Mouse (Mus musculus): Measurements from ENCODE around the gene 4933416C03Rik. TPM values are rescaled to one million over a fixed set of nuclear protein-coding genes. Genes with fewer than 3 reads are reported as not detected.

4933416C03Rik gene
- not detected in 2 replicates for polyA plus RNA-seq (2016; fragmentation: Nextera tagmentation; extraction: Ambion mirVana)

DNA sequence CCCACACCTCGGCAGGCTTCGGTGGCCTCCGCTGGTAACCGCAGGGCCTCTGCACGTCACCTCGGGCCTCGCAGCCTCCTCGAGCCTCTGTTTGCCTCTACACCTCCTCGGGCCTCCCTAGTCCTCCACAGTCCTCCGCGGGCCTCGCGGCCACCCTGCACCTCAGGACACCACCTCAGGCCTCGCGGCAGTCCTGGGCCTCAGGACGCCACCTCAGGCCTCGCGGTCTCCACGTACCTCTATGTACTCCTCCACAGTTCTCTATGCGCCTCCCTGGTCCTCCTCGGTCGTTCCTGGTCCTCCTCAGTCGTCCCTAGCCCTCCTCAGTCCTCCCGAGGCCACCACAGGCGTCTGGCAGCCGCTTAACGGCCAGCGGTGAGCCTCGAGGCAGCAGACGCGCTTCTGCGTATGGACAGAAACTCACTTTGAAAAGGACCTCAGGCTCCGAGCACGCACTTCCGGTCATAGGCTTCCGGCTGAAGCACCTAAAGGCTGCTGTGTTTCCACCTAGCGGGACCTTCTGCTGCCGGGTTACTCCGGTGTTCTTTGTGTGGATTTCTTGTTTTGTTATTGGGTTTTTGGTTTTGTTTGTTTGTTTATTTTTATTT is at the start of gene 4933416C03Rik:
Gene 4933416C03Rik (minus strand): TSS at position 51 of the 608 bp plus-strand sequence.
- 0 out of 2 replicates have a peak, but pooled peaks cover 2% of the 10 kb centered on the region for H3K9me3 ChIP-seq (replicated peaks)
- WGBS, result 95% methylated on average over 39 of the region's 39 CpGs
- no peak for DNase-seq (ENCODE audit: low spot score)
- H3K27ac ChIP-seq, result no peak within 1 kb of the TSS
- peaks cover 4% of the 10 kb centered on the region; the same call in 1 of the 2 replicates for H3K36me3 ChIP-seq
- H3K4me1 ChIP-seq, result 0 out of 2 replicates have a peak, but pooled peaks cover 3% of the 10 kb centered on the region
- H3K27me3 ChIP-seq (ENCODE audit: low read depth, poor library complexity, severe bottlenecking), result no peaks in the 10 kb centered on the region
- no peak within 1 kb of the TSS for H3K4me3 ChIP-seq

- 78% methylated on average over 12 of the region's 12 CpGs for WGBS
- Histone ChIP-seq H3K36me3 (no peaks in the 10 kb centered on the region), H3K27ac (no peak overlapping the region), H3K4me1 (no peaks in the 10 kb centered on the region), H3K4me3 (no peak overlapping the region), H3K27me3 (ENCODE audit: low read depth, poor library complexity, severe bottlenecking) (no peaks in the 10 kb centered on the region), H3K9me3 (replicated peaks) (no peaks in the 10 kb centered on the region)
- no peak for DNase-seq (ENCODE audit: low spot score)
These were observed 48.6 kb upstream of the 4933416C03Rik start for GRCm38 (mm10) chr10:116162338-116162737.

DNA sequence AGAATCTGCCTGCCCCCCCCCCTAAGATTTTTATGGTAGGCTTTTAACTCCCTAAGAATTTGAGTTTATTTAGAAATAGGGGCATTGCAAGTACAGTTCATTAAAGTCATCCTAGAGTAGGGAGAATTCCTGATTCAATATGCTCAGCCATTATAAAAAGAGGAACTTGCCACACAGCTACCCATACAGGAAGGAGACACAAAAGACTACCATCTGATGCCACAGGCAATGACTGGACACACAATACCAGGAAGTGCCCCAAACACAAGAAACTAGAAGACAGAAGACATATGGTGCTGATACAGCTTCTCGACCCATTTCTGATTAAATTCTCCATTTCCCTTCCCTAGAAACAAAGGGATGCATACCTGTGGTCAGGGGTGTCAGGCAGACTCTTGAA is 43.0 kb upstream of the 4933416C03Rik start:
- no peak for DNase-seq (ENCODE audit: low spot score)
- Histone ChIP-seq H3K27me3 (ENCODE audit: low read depth, poor library complexity, severe bottlenecking) (no peaks in the 10 kb centered on the region), H3K4me1 (no peaks in the 10 kb centered on the region), H3K36me3 (no peaks in the 10 kb centered on the region), H3K4me3 (no peak overlapping the region), H3K9me3 (replicated peaks) (no peaks in the 10 kb centered on the region; the same call in 1 of the 2 replicates), H3K27ac (no peak overlapping the region)
- 86% methylated on average over 1 of the region's 1 CpGs for WGBS

GRCm38 (mm10) chr10:116154707-116155106 is 41.0 kb upstream of the 4933416C03Rik start:
- Histone ChIP-seq H3K36me3 (no peaks in the 10 kb centered on the region), H3K4me1 (no peaks in the 10 kb centered on the region), H3K4me3 (no peak overlapping the region), H3K27ac (no peak overlapping the region), H3K27me3 (ENCODE audit: low read depth, poor library complexity, severe bottlenecking) (no peaks in the 10 kb centered on the region), H3K9me3 (replicated peaks) (no peaks in the 10 kb centered on the region; the same call in 1 of the 2 replicates)
- WGBS, result 91% methylated on average over 5 of the region's 5 CpGs
- DNase-seq (ENCODE audit: low spot score), result no peak

GRCm38 (mm10) chr10:116146091-116146490 is 32.4 kb upstream of the 4933416C03Rik start:
- WGBS, result 71% methylated on average over 9 of the region's 9 CpGs
- no peaks in the 10 kb centered on the region for H3K27me3 ChIP-seq (ENCODE audit: low read depth, poor library complexity, severe bottlenecking)
- DNase-seq (ENCODE audit: low spot score), result no peak
- no peak overlapping the region for H3K27ac ChIP-seq
- H3K4me1 ChIP-seq, result no peaks in the 10 kb centered on the region; the same call in 1 of the 2 replicates
- no peaks in the 10 kb centered on the region for H3K9me3 ChIP-seq (replicated peaks)
- no peaks in the 10 kb centered on the region for H3K36me3 ChIP-seq
- no peak overlapping the region for H3K4me3 ChIP-seq

DNA sequence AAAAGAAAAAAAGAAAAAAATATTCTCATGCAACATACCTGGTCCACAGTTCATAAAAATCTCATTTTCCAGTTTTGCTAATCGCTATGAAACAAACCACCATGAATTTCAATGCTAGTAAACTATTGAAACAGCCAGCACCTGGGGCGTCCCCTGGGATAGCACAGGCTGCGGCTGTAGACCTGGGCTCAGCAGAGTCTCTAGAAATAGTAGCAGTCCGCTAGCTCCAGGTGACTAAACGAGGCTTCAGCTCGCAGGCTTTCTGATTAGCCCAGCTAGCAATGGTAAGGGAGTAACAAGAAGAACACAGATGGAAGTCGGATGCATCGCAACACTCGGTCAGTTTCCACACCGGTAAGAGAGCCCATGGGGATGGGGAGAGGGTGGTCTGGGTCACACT is 30.0 kb upstream of the 4933416C03Rik start:
- no peak overlapping the region for H3K4me3 ChIP-seq
- H3K4me1 ChIP-seq, result no peaks in the 10 kb centered on the region; the same call in 1 of the 2 replicates
- H3K9me3 ChIP-seq (replicated peaks), result no peaks in the 10 kb centered on the region
- no peaks in the 10 kb centered on the region for H3K27me3 ChIP-seq (ENCODE audit: low read depth, poor library complexity, severe bottlenecking)
- no peaks in the 10 kb centered on the region for H3K36me3 ChIP-seq
- H3K27ac ChIP-seq, result no peak overlapping the region
- 86% methylated on average over 10 of the region's 10 CpGs for WGBS
- no peak for DNase-seq (ENCODE audit: low spot score)

DNA sequence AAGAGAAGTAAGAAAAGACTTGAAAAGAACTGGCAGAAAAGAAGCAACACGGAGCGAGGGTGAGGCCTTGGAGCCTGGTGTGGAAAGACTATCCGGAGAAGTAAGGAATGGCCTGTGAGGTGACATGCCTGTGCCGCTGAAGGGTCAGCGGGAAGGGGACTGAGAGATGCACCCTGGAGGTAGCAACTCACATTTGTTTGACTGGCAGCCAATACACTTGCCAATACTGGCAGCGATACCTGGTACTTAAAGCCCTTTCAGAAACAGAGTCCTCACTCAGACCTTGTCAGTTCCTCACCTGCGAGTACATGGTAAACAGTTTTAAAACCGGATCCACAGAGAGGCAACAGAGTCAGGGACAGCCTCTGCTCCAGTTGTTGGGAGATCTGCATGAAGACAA is 26.5 kb upstream of the 4933416C03Rik start:
- Histone ChIP-seq H3K27ac (no peak overlapping the region), H3K27me3 (ENCODE audit: low read depth, poor library complexity, severe bottlenecking) (no peaks in the 10 kb centered on the region), H3K4me3 (no peak overlapping the region), H3K36me3 (no peaks in the 10 kb centered on the region), H3K4me1 (no peaks in the 10 kb centered on the region), H3K9me3 (replicated peaks) (no peaks in the 10 kb centered on the region)
- WGBS, result 95% methylated on average over 8 of the region's 8 CpGs
- DNase-seq (ENCODE audit: low spot score), result no peak

DNA sequence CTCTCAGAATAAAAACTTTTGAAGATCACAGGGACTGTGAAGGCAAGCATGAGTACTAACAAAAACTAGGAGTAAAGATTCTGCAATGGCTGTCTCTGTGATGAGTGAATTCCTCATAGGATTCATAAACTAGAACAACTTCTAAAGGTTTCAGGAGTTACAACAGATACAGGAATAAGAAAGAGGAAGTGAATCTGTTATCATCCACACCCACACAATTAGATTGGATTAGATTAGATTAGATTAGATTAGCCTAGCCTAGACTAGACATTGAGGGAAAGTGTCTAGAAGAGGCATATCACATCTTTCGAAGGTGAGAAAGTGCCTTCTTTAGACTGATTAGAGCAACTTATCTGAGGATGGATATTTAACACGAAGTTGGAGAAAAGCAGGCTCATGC is 21.5 kb upstream of the 4933416C03Rik start:
- no peaks in the 10 kb centered on the region for H3K9me3 ChIP-seq (replicated peaks)

GRCm38 (mm10) chr10:116132233-116132632 is 18.5 kb upstream of the 4933416C03Rik start:
- no peaks in the 10 kb centered on the region for H3K9me3 ChIP-seq (replicated peaks)
- no peaks in the 10 kb centered on the region for H3K36me3 ChIP-seq
- H3K4me1 ChIP-seq, result peaks cover 4% of the 10 kb centered on the region; the same call in 1 of the 2 replicates
- H3K4me3 ChIP-seq, result no peak overlapping the region
- H3K27me3 ChIP-seq (ENCODE audit: low read depth, poor library complexity, severe bottlenecking), result no peaks in the 10 kb centered on the region
- WGBS, result 69% methylated on average over 4 of the region's 4 CpGs
- no peak overlapping the region for H3K27ac ChIP-seq
- DNase-seq (ENCODE audit: low spot score), result no peak

More for the DNA sequence above, 21.5 kb upstream of the 4933416C03Rik start:
- DNase-seq (ENCODE audit: low spot score), result no peak
- no peaks in the 10 kb centered on the region for H3K27me3 ChIP-seq (ENCODE audit: low read depth, poor library complexity, severe bottlenecking)
- no peaks in the 10 kb centered on the region for H3K36me3 ChIP-seq
- H3K27ac ChIP-seq, result no peak overlapping the region
- 89% methylated on average over 2 of the region's 2 CpGs for WGBS
- H3K4me1 ChIP-seq, result peaks cover 4% of the 10 kb centered on the region; the same call in 1 of the 2 replicates
- no peak overlapping the region for H3K4me3 ChIP-seq

- Histone ChIP-seq H3K36me3 (no peaks in the 10 kb centered on the region), H3K4me1 (peaks cover 4% of the 10 kb centered on the region; the same call in 1 of the 2 replicates), H3K9me3 (replicated peaks) (no peaks in the 10 kb centered on the region), H3K4me3 (no peak overlapping the region), H3K27ac (no peak overlapping the region), H3K27me3 (ENCODE audit: low read depth, poor library complexity, severe bottlenecking) (no peaks in the 10 kb centered on the region)
- WGBS, result 91% methylated on average over 4 of the region's 4 CpGs
- DNase-seq (ENCODE audit: low spot score), result no peak
These were observed 17.5 kb upstream of the 4933416C03Rik start for GRCm38 (mm10) chr10:116131223-116131622.

DNA sequence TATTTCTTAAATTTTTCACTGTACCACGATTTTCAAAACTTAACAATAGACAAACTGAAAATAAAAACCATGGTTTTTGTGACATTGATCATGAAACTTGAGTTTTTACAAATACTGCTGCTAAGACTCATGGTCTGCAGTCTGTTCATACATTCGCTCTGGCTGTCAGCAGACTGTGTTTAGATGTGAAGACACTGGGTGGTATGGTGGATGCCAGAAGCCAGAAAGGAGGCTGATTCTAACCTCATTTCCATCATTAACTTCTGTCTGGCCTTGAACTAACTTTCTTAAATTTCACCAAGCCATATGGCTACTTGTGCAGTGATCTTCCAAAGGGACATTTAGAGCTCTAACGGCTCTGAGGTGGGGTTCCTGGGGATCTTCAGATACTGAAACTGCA is 16.7 kb upstream of the 4933416C03Rik start:
- no peaks in the 10 kb centered on the region for H3K27me3 ChIP-seq (ENCODE audit: low read depth, poor library complexity, severe bottlenecking)
- H3K36me3 ChIP-seq, result no peaks in the 10 kb centered on the region
- H3K9me3 ChIP-seq (replicated peaks), result no peaks in the 10 kb centered on the region
- H3K4me3 ChIP-seq, result no peak overlapping the region
- H3K27ac ChIP-seq, result no peak overlapping the region
- peaks cover 4% of the 10 kb centered on the region; the same call in 1 of the 2 replicates for H3K4me1 ChIP-seq
- WGBS, result 86% methylated on average over 3 of the region's 3 CpGs
- DNase-seq (ENCODE audit: low spot score), result no peak

DNA sequence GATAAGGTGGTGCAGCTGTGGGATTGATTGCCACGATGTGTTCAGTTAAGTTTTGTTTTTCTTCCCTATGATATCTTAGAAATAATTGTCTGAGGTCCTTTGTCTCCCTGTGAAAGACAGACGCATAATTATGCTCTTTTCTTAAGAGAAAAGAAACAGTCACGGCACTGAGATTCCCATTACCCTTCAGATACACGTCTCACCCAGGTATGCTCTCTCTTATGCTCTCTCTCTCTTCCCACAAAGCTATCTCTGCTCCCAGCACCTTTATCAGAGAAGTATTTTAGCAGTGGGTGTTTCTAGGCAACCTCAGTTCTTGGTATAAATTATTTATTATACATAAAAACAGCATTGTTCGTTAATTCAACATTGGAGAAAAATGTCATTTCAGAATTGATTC is 11.6 kb upstream of the 4933416C03Rik start:
- Histone ChIP-seq H3K36me3 (no peaks in the 10 kb centered on the region), H3K27ac (no peak overlapping the region), H3K9me3 (replicated peaks) (no peaks in the 10 kb centered on the region), H3K27me3 (ENCODE audit: low read depth, poor library complexity, severe bottlenecking) (no peaks in the 10 kb centered on the region), H3K4me3 (no peak overlapping the region), H3K4me1 (no peaks in the 10 kb centered on the region)
- 79% methylated on average over 5 of the region's 5 CpGs for WGBS
- no peak for DNase-seq (ENCODE audit: low spot score)

- no peaks in the 10 kb centered on the region for H3K9me3 ChIP-seq (replicated peaks)
- no peaks in the 10 kb centered on the region for H3K27me3 ChIP-seq (ENCODE audit: low read depth, poor library complexity, severe bottlenecking)
- no peaks in the 10 kb centered on the region for H3K4me1 ChIP-seq
- DNase-seq (ENCODE audit: low spot score), result no peak
- H3K36me3 ChIP-seq, result no peaks in the 10 kb centered on the region
- no peak overlapping the region for H3K27ac ChIP-seq
- 91% methylated on average over 2 of the region's 2 CpGs for WGBS
- H3K4me3 ChIP-seq, result no peak overlapping the region
These were observed 10.1 kb upstream of the 4933416C03Rik start for GRCm38 (mm10) chr10:116123808-116124207.
